Mouse (Mus musculus): ENCODE results near the gene Wdr5. TPM values are rescaled to one million over a fixed set of nuclear protein-coding genes. Genes with fewer than 3 reads are reported as not detected.
"Not testable (repeated sequence)": the region's sequence is repeated elsewhere in the genome, so short reads cannot be mapped to it uniquely, and the experiment has no call there.

Gene Wdr5
- polyA plus RNA-seq, 1 experiment from 2014 or later = 63.2 TPM

DNA sequence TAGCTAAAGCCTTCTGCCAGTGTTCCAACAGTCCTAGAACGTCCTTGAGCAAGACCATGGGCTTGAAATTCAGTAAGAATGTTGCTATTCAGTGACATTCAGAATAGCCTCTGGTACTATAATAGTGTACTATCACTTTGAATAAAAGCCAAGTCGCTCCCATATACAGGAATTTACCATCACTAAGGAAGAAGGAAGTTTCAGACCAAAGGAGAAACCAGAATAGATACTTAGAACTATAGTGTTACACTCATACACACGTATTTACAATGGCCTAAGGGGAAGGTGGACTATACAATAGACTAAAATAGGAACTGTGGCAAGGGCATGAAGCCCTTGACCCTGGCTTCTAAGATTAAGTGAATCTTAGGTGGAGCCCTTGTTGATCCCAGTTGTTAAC, 30.6 kb downstream of the Wdr5 start:
- not testable (repeated sequence) for H3K9me3 ChIP-seq; H3K27me3 ChIP-seq (ENCODE audit: insufficient read depth, poor library complexity, severe bottlenecking); H3K4me3 ChIP-seq; H3K27ac ChIP-seq; DNase-seq (ENCODE audit: low spot score)
- Histone ChIP-seq H3K36me3 (peaks cover 15% of the 10 kb centered on the region; the same call in 1 of the 2 replicates), H3K4me1 (replicated peaks) (peaks cover 13% of the 10 kb centered on the region)
- 83% methylated on average over 3 of the region's 3 CpGs for WGBS

DNA sequence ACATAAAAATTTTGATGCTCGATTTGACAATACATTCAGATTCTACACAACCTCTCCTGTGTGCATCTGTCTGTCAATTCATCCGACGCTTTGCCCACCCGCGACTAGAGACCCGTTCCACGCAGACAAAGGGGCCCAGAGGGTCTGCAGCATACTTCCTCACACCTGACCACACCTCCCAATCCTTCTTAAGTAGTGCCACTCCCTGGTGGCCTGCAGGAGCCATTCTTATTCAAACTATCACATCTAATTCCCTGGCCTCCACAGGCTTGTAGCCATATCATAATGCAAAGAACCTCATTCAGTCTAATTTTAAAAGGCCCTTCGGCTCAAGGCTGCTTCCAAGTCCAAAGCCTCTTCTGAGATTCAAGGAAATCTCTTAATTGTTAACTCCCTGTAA, 31.1 kb downstream of the Wdr5 start:
- not testable (repeated sequence) for H3K4me3 ChIP-seq; H3K27ac ChIP-seq; H3K9me3 ChIP-seq; H3K27me3 ChIP-seq (ENCODE audit: insufficient read depth, poor library complexity, severe bottlenecking); DNase-seq (ENCODE audit: low spot score); H3K4me1 ChIP-seq (replicated peaks)
- H3K36me3 ChIP-seq = peaks cover 15% of the 10 kb centered on the region; the same call in 1 of the 2 replicates
- 95% methylated on average over 8 of the region's 8 CpGs for WGBS

- H3K4me3 ChIP-seq = no peak overlapping the region
- no peaks in the 10 kb centered on the region for H3K4me1 ChIP-seq (replicated peaks)
- WGBS = 47% methylated on average over 1 of the region's 1 CpGs
- no peak overlapping the region for H3K27ac ChIP-seq
- peaks cover 15% of the 10 kb centered on the region; the same call in 1 of the 2 replicates for H3K36me3 ChIP-seq
- 0 out of 2 replicates have a peak, but pooled peaks cover 5% of the 10 kb centered on the region for H3K9me3 ChIP-seq
- H3K27me3 ChIP-seq (ENCODE audit: insufficient read depth, poor library complexity, severe bottlenecking) = no peaks in the 10 kb centered on the region
- DNase-seq (ENCODE audit: low spot score) = no peak
Observed at GRCm38 (mm10) chr2:27547326-27547725, 32.4 kb downstream of the Wdr5 start.

- Histone ChIP-seq H3K36me3 (peaks cover 15% of the 10 kb centered on the region; the same call in 1 of the 2 replicates), H3K27me3 (ENCODE audit: insufficient read depth, poor library complexity, severe bottlenecking) (no peaks in the 10 kb centered on the region), H3K27ac (no peak overlapping the region), H3K4me1 (replicated peaks) (no peaks in the 10 kb centered on the region), H3K9me3 (0 out of 2 replicates have a peak, but pooled peaks cover 5% of the 10 kb centered on the region), H3K4me3 (no peak overlapping the region)
- no peak for DNase-seq (ENCODE audit: low spot score)
- 89% methylated on average over 2 of the region's 2 CpGs for WGBS
Observed at GRCm38 (mm10) chr2:27547986-27548385, 33.0 kb downstream of the Wdr5 start.

DNA sequence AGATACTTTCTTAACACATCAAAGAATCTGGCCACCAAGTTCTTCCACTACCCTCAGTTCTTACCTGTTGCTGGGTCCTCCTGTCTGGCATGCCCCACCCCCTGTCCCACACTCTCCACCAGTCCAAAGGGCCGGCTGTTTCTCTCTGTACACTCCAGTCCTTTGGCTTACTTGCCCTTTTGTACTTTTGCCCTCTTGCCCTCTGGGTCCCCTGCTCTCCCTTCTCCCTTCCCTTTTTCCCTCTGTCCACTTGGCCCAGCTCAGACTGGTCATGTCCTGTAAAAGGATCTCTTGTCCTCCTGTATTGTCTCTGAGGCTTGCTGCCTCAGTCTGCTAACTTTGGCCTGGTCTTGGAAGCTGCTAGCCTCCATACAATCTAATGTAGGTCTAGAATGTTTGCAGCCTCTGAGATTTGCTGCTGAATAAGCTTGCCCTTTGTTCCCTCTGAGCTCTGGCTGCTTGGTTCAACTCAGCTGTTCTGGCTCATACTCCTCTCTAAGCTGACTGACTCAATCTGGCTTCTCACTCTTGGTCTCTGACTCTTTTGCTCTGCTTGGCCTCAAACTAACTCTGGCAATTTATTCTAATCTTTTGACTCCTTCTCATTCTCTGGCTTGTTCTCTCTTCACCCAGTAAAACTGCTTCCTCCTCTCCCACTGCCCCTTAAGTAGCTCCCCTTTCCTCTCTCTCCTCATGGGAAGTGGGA, 33.9 kb downstream of the Wdr5 start:
- Histone ChIP-seq H3K27ac (no peak overlapping the region), H3K4me3 (no peak overlapping the region), H3K9me3 (0 out of 2 replicates have a peak, but pooled peaks cover 5% of the 10 kb centered on the region), H3K36me3 (peaks cover 11% of the 10 kb centered on the region; the same call in 1 of the 2 replicates), H3K27me3 (ENCODE audit: insufficient read depth, poor library complexity, severe bottlenecking) (no peaks in the 10 kb centered on the region), H3K4me1 (replicated peaks) (no peaks in the 10 kb centered on the region)
- WGBS = 57% methylated on average over 1 of the region's 1 CpGs
- DNase-seq (ENCODE audit: low spot score) = no peak

- no peaks in the 10 kb centered on the region for H3K9me3 ChIP-seq
- WGBS = 24% methylated on average over 7 of the region's 7 CpGs
- H3K4me3 ChIP-seq = no peak overlapping the region
- H3K4me1 ChIP-seq (replicated peaks) = 0 out of 2 replicates have a peak, but pooled peaks cover 12% of the 10 kb centered on the region
- peak; percentile 81 for DNase-seq (ENCODE audit: low spot score)
- H3K27ac ChIP-seq = no peak overlapping the region
- H3K27me3 ChIP-seq (ENCODE audit: insufficient read depth, poor library complexity, severe bottlenecking) = no peaks in the 10 kb centered on the region; the same call in 1 of the 2 replicates
- H3K36me3 ChIP-seq = no peaks in the 10 kb centered on the region
Observed at GRCm38 (mm10) chr2:27552620-27553287, 37.8 kb downstream of the Wdr5 start.

- Histone ChIP-seq H3K4me3 (no peak overlapping the region), H3K4me1 (replicated peaks) (0 out of 2 replicates have a peak, but pooled peaks cover 12% of the 10 kb centered on the region), H3K36me3 (no peaks in the 10 kb centered on the region), H3K9me3 (no peaks in the 10 kb centered on the region), H3K27me3 (ENCODE audit: insufficient read depth, poor library complexity, severe bottlenecking) (no peaks in the 10 kb centered on the region; the same call in 1 of the 2 replicates), H3K27ac (peak overlapping the region; percentile 17; the same call in 1 of the 2 replicates)
- WGBS = 84% methylated on average over 9 of the region's 9 CpGs
- DNase-seq (ENCODE audit: low spot score) = no peak
Observed at GRCm38 (mm10) chr2:27554308-27554707, 39.4 kb downstream of the Wdr5 start.

DNA sequence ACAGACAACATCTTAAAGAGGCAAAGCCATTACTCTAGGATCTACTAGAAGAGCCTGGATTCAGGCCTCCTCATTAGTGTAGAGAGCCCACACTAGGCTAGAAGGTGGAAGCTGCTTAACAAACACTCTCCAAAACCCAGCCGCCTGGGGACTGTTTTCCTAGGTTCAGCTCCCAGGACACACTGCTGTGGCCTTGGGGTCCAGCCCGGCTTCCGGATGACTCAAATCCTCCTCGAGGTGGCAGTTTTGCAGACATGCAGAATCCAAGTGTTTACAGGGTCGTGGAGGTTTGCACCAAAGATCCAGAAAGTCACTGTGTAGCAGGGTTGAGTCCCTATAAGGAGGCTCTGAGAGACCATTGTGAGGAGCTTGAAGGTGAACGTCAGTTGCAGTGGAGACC, 42.0 kb downstream of the Wdr5 start:
- peaks cover 15% of the 10 kb centered on the region for H3K4me1 ChIP-seq (replicated peaks)
- no peak overlapping the region for H3K27ac ChIP-seq
- H3K27me3 ChIP-seq (ENCODE audit: insufficient read depth, poor library complexity, severe bottlenecking) = no peaks in the 10 kb centered on the region; the same call in 1 of the 2 replicates
- DNase-seq (ENCODE audit: low spot score) = no peak
- no peaks in the 10 kb centered on the region for H3K9me3 ChIP-seq
- H3K4me3 ChIP-seq = no peak overlapping the region
- 86% methylated on average over 6 of the region's 6 CpGs for WGBS
- no peaks in the 10 kb centered on the region for H3K36me3 ChIP-seq

GRCm38 (mm10) chr2:27560708-27561123, 45.8 kb downstream of the Wdr5 start:
- Histone ChIP-seq H3K27ac (no peak overlapping the region), H3K4me1 (replicated peaks) (peaks cover 27% of the 10 kb centered on the region), H3K4me3 (no peak overlapping the region), H3K36me3 (no peaks in the 10 kb centered on the region), H3K27me3 (ENCODE audit: insufficient read depth, poor library complexity, severe bottlenecking) (no peaks in the 10 kb centered on the region), H3K9me3 (no peaks in the 10 kb centered on the region)
- 85% methylated on average over 7 of the region's 7 CpGs for WGBS
- no peak for DNase-seq (ENCODE audit: low spot score)

DNA sequence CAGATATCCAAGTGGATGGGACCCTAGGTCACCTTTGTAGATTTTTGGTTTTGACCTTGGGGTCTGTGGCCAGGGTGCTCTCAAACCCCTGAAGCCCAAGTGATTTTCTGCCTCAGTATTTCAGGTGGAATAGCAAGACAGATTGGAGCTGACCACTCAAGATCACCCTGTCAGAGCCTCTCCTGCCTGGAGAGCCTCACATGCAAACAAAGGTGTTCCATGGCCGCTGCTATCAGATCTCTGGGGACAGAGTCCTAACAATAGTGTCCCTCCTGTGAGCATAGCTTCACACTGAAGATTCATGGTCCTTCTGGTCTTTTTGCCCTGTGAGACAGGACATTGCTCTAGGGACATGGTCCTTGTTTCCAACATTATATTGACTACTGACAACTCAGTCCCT, 46.2 kb downstream of the Wdr5 start:
- H3K27ac ChIP-seq = no peak overlapping the region
- no peaks in the 10 kb centered on the region for H3K36me3 ChIP-seq
- no peaks in the 10 kb centered on the region for H3K27me3 ChIP-seq (ENCODE audit: insufficient read depth, poor library complexity, severe bottlenecking)
- WGBS = 74% methylated on average over 1 of the region's 1 CpGs
- no peak for DNase-seq (ENCODE audit: low spot score)
- H3K4me1 ChIP-seq (replicated peaks) = peaks cover 29% of the 10 kb centered on the region
- H3K9me3 ChIP-seq = no peaks in the 10 kb centered on the region
- H3K4me3 ChIP-seq = no peak overlapping the region

- H3K36me3 ChIP-seq = no peaks in the 10 kb centered on the region
- peak overlapping the region; percentile 23; the same call in 1 of the 2 replicates for H3K27ac ChIP-seq
- H3K4me3 ChIP-seq = no peak overlapping the region
- DNase-seq (ENCODE audit: low spot score) = no peak
- no peaks in the 10 kb centered on the region for H3K27me3 ChIP-seq (ENCODE audit: insufficient read depth, poor library complexity, severe bottlenecking)
- 98% methylated on average over 3 of the region's 3 CpGs for WGBS
- H3K9me3 ChIP-seq = no peaks in the 10 kb centered on the region
- peaks cover 29% of the 10 kb centered on the region for H3K4me1 ChIP-seq (replicated peaks)
Observed at GRCm38 (mm10) chr2:27561829-27562228, 46.9 kb downstream of the Wdr5 start.

- H3K27me3 ChIP-seq (ENCODE audit: insufficient read depth, poor library complexity, severe bottlenecking) = no peaks in the 10 kb centered on the region
- DNase-seq (ENCODE audit: low spot score) = no peak
- H3K36me3 ChIP-seq = no peaks in the 10 kb centered on the region
- H3K4me1 ChIP-seq (replicated peaks) = peaks cover 32% of the 10 kb centered on the region
- no peaks in the 10 kb centered on the region for H3K9me3 ChIP-seq
- no peak overlapping the region for H3K27ac ChIP-seq
- WGBS = 79% methylated on average over 9 of the region's 9 CpGs
- no peak overlapping the region for H3K4me3 ChIP-seq
Observed at GRCm38 (mm10) chr2:27563641-27564148, 48.7 kb downstream of the Wdr5 start.

GRCm38 (mm10) chr2:27564694-27565093, 49.7 kb downstream of the Wdr5 start:
- H3K4me1 ChIP-seq (replicated peaks) = peaks cover 38% of the 10 kb centered on the region
- no peak for DNase-seq (ENCODE audit: low spot score)
- H3K36me3 ChIP-seq = no peaks in the 10 kb centered on the region
- H3K27me3 ChIP-seq (ENCODE audit: insufficient read depth, poor library complexity, severe bottlenecking) = no peaks in the 10 kb centered on the region
- H3K4me3 ChIP-seq = no peak overlapping the region
- H3K9me3 ChIP-seq = no peaks in the 10 kb centered on the region
- 88% methylated on average over 4 of the region's 4 CpGs for WGBS
- no peak overlapping the region for H3K27ac ChIP-seq
